In genomic region chr15:101235728-101236327, GRCm38 (mm10) we compare ENCODE assay signal across 9 mouse cellular contexts. TPM values are rescaled to one million over a fixed set of nuclear protein-coding genes. Genes with fewer than 3 reads are reported as not detected.
DNase-seq lines count a peak whose midpoint lies in the region; ATAC-seq and TF ChIP-seq lines count a peak whose summit lies in the region.
"Had no signal": no experiment of that assay in that cellular context is flagged by ENCODE, and none has a peak within 500 bp of the region (broad histone marks: within the 10 kb centered on the region; RNA-seq: fewer than 3 reads in every experiment).

No protein-coding gene starts in this region.

- H3K4me1 ChIP-seq in heart, embryonic 10.5 days = peaks cover 41% of the 10 kb centered on the region
- H3K4me1 ChIP-seq in heart, adult 2 months (ENCODE audit: control insufficient read depth, insufficient read depth, low read length) = peaks cover 4% of the 10 kb centered on the region
- peaks cover 16% of the 10 kb centered on the region for H3K4me1 ChIP-seq in lung, postnatal 0 days (ENCODE audit: insufficient read depth, low read depth, low read length)
- H3K4me1 ChIP-seq in intestine, embryonic 15.5 days (replicated peaks) = peaks cover 46% of the 10 kb centered on the region

- no peak overlapping the region for H3K4me2 ChIP-seq in lung, postnatal 0 days (replicated peaks; ENCODE audit: low read depth, low read length)
- H3K4me2 ChIP-seq in intestine, embryonic 15.5 days (replicated peaks) = peak overlapping the region; percentile 47

- TF ChIP-seq CTCF in heart, adult 2 months (IDR thresholded peaks at IDR 0.05) = no peak
- TF ChIP-seq CTCF in lung, postnatal 0 days (IDR thresholded peaks at IDR 0.05) = no peak

- WGBS in heart, embryonic 10.5 days = 34% methylated on average over 12 of the region's 12 CpGs
- WGBS in heart, adult 2 months = 45% methylated on average over 12 of the region's 12 CpGs
- 20% methylated on average over 12 of the region's 12 CpGs for WGBS in lung, postnatal 0 days
- whole genome bisulfite sequencing in intestine, embryonic 15.5 days = 20% methylated on average over 12 of the region's 12 CpGs

- no peak for TF ChIP-seq POLR2A in heart, adult 2 months (IDR thresholded peaks at IDR 0.05; ENCODE audit: insufficient read depth, low read depth, low read length)

- no peak overlapping the region for H3K9ac ChIP-seq in heart, adult 2 months (ENCODE audit: low read depth, low read length)
- no peak overlapping the region for H3K9ac ChIP-seq in lung, postnatal 0 days (replicated peaks; ENCODE audit: low read depth)
- 0 out of 2 replicates have a peak overlapping the region, but pooled peaks have one; percentile 14 for H3K9ac ChIP-seq in intestine, embryonic 15.5 days

- ATAC-seq in lung, postnatal 0 days = no peak
- ATAC-seq in intestine, embryonic 15.5 days = peak; percentile 42

- peaks cover 9% of the 10 kb centered on the region for H3K36me3 ChIP-seq in heart, embryonic 10.5 days
- no peaks in the 10 kb centered on the region for H3K36me3 ChIP-seq in heart, adult 2 months (ENCODE audit: control insufficient read depth, insufficient read depth, low read length)
- H3K36me3 ChIP-seq in lung, postnatal 0 days (ENCODE audit: insufficient read depth, low read length) = peaks cover 7% of the 10 kb centered on the region; the same call in 1 of the 2 replicates
- peaks cover 8% of the 10 kb centered on the region for H3K36me3 ChIP-seq in intestine, embryonic 15.5 days

- H3K9me3 ChIP-seq in heart, embryonic 10.5 days = no peaks in the 10 kb centered on the region
- H3K9me3 ChIP-seq in lung, postnatal 0 days (ENCODE audit: low read length) = no peaks in the 10 kb centered on the region
- H3K9me3 ChIP-seq in intestine, embryonic 15.5 days = no peaks in the 10 kb centered on the region

- H3K79me2 ChIP-seq in heart, adult 2 months (replicated peaks; ENCODE audit: control insufficient read depth, insufficient read depth, low read length) = no peaks in the 10 kb centered on the region

- H3K27me3 ChIP-seq in heart, embryonic 10.5 days (ENCODE audit: insufficient read depth, poor library complexity, severe bottlenecking) = peaks cover 47% of the 10 kb centered on the region
- no peaks in the 10 kb centered on the region for H3K27me3 ChIP-seq in heart, adult 2 months (ENCODE audit: control insufficient read depth, insufficient read depth, low read length)
- H3K27me3 ChIP-seq in lung, postnatal 0 days (replicated peaks; ENCODE audit: insufficient read depth, low read length) = no peaks in the 10 kb centered on the region
- no peaks in the 10 kb centered on the region for H3K27me3 ChIP-seq in intestine, embryonic 15.5 days (replicated peaks)

- no peak for TF ChIP-seq EP300 in heart, adult 2 months (IDR thresholded peaks at IDR 0.05; ENCODE audit: insufficient read depth, low read depth, low read length)
- no peak for TF ChIP-seq EP300 in lung, postnatal 0 days (IDR thresholded peaks at IDR 0.05)

- no peak for DNase-seq in heart, embryonic 10.5 days (ENCODE audit: low spot score)
- DNase-seq in heart, adult 2 months = no peak
- peak; percentile 38 for DNase-seq in lung, postnatal 0 days (ENCODE audit: low spot score)
- DNase-seq in lung, postnatal 25 days (ENCODE audit: low spot score) = no peak
- peak; percentile 76 for DNase-seq in right cerebral cortex, postnatal 25 days
- no peak for DNase-seq in urinary bladder, postnatal 36 days (ENCODE audit: low spot score in 2 of 2)
- no peak for DNase-seq in adrenal gland, adult 8-10 months
- DNase-seq: midbrain, embryonic 14.5 days had no signal

- H3K27ac ChIP-seq in heart, embryonic 10.5 days = peak overlapping the region; percentile 29; the same call in 1 of the 2 replicates
- no peak overlapping the region for H3K27ac ChIP-seq in heart, adult 2 months
- H3K27ac ChIP-seq in lung, postnatal 0 days (ENCODE audit: low read length) = peak overlapping the region; percentile 93
- peak overlapping the region; percentile 88 for H3K27ac ChIP-seq in intestine, embryonic 15.5 days

- intact Hi-C loops in heart, adult 2 months (cut with DNase I) = no loop called here

- H3K4me3 ChIP-seq in heart, embryonic 10.5 days = no peak overlapping the region
- no peak overlapping the region for H3K4me3 ChIP-seq in heart, adult 2 months
- H3K4me3 ChIP-seq in lung, postnatal 0 days (ENCODE audit: low read depth, low read length) = no peak overlapping the region
- peak overlapping the region; percentile 11; the same call in 1 of the 2 replicates for H3K4me3 ChIP-seq in intestine, embryonic 15.5 days (replicated peaks)

RNA-seq across cellular contexts. Expression of gene Grasp, which starts 11.8 kb away (rescaled TPM):
- 3.4 and 5.0 TPM in 2 replicates for polyA plus RNA-seq in heart, embryonic 10.5 days (2016; fragmentation: Nextera tagmentation; extraction: Ambion mirVana)
- total RNA-seq in heart, adult 2 months (2021) = 10 to 100 TPM; 10.9 to 11.5 TPM
- 7.4 and 7.6 TPM in 2 replicates for polyA plus RNA-seq in heart, adult 2 months (2012; rRNA removed)
- 8.2 and 8.6 TPM in 2 replicates for polyA plus RNA-seq in lung, postnatal 0 days (2015; fragmentation: Nextera tagmentation; extraction: Ambion mirVana)
- 3.9 and 4.8 TPM in 2 replicates for polyA plus RNA-seq in intestine, embryonic 15.5 days (2015; fragmentation: Nextera tagmentation; extraction: Ambion mirVana)
- total RNA-seq in adrenal gland, adult 8-10 months (2022) = 10 to 100 TPM in 3 of 4 experiments, 1 to 10 TPM in 1; 8.8 to 19.6 (median 17.1) TPM

RNA-seq across cellular contexts. Expression of gene Nr4a1, which starts 18.2 kb away (rescaled TPM):
- polyA plus RNA-seq in heart, embryonic 10.5 days (2016; fragmentation: Nextera tagmentation; extraction: Ambion mirVana) = 8.0 and 13.0 TPM in 2 replicates
- total RNA-seq in heart, adult 2 months (2021) = 10 to 100 TPM; 12.1 to 45.3 TPM
- polyA plus RNA-seq in heart, adult 2 months (2012; rRNA removed) = 17.0 and 23.8 TPM in 2 replicates
- 7.8 and 11.8 TPM in 2 replicates for polyA plus RNA-seq in lung, postnatal 0 days (2015; fragmentation: Nextera tagmentation; extraction: Ambion mirVana)
- polyA plus RNA-seq in intestine, embryonic 15.5 days (2015; fragmentation: Nextera tagmentation; extraction: Ambion mirVana) = 7.9 and 8.9 TPM in 2 replicates
- total RNA-seq in adrenal gland, adult 8-10 months (2022) = 100 to 1,000 TPM in 2 of 4 experiments, 10 to 100 TPM in 2; 42.9 to 895 (median 124) TPM

RNA-seq across cellular contexts. Expression of gene Atg101, which starts 48.2 kb away (rescaled TPM):
- 59.5 and 77.0 TPM in 2 replicates for polyA plus RNA-seq in heart, embryonic 10.5 days (2016; fragmentation: Nextera tagmentation; extraction: Ambion mirVana)
- 10 to 100 TPM; 21.2 to 22.4 TPM for total RNA-seq in heart, adult 2 months (2021)
- polyA plus RNA-seq in heart, adult 2 months (2012; rRNA removed) = 26.4 and 29.3 TPM in 2 replicates
- 73.1 and 74.2 TPM in 2 replicates for polyA plus RNA-seq in lung, postnatal 0 days (2015; fragmentation: Nextera tagmentation; extraction: Ambion mirVana)
- polyA plus RNA-seq in intestine, embryonic 15.5 days (2015; fragmentation: Nextera tagmentation; extraction: Ambion mirVana) = 61.1 and 62.0 TPM in 2 replicates
- 10 to 100 TPM; 31.4 to 48.9 (median 37.0) TPM for total RNA-seq in adrenal gland, adult 8-10 months (2022)

RNA-seq across cellular contexts. Expression of gene 6030408B16Rik, which starts 57.2 kb away (rescaled TPM):
- polyA plus RNA-seq in heart, embryonic 10.5 days (2016; fragmentation: Nextera tagmentation; extraction: Ambion mirVana) = 0.49 and 1.8 TPM in 2 replicates
- total RNA-seq in heart, adult 2 months (2021) = 1 to 10 TPM in 1 of 2 experiments, under 1 TPM in 1; 0.70 to 1.1 TPM
- 2.5 and 6.3 TPM in 2 replicates for polyA plus RNA-seq in heart, adult 2 months (2012; rRNA removed)
- 74.9 and 82.4 TPM in 2 replicates for polyA plus RNA-seq in lung, postnatal 0 days (2015; fragmentation: Nextera tagmentation; extraction: Ambion mirVana)
- 4.1 TPM in 2 replicates for polyA plus RNA-seq in intestine, embryonic 15.5 days (2015; fragmentation: Nextera tagmentation; extraction: Ambion mirVana)
- total RNA-seq in adrenal gland, adult 8-10 months (2022) = under 1 TPM; 0.49 to 0.91 (median 0.71) TPM

Comparison
In these comparisons a context has a peak if more than half of its experiments do, and no peak if none do; other contexts are left out.
1. DNase-seq: peak in lung, postnatal 0 days (single experiment) and right cerebral cortex, postnatal 25 days (single experiment); none in heart, embryonic 10.5 days (single experiment), heart, adult 2 months (0 of 2), lung, postnatal 25 days (single experiment), urinary bladder, postnatal 36 days (0 of 2) and adrenal gland, adult 8-10 months (single experiment).